Mouse (Mus musculus) intestine, embryonic 16.5 days (tissue): ENCODE data around the gene D5Ertd579e. TPM values are rescaled to one million over a fixed set of nuclear protein-coding genes. Genes with fewer than 3 reads are reported as not detected.

Source experiments
- ATAC-seq: fragments of 200-750 bp; cut with Nextera tagmentation; 2 replicates; pipeline ENCODE4 v1.8.0; 2017; ENCODE audit warnings: moderate TSS enrichment, moderate library complexity
- H3K27ac ChIP-seq: fragments of 300-500 bp; sonication (generic); 2 replicates; pipeline ENCODE4 v1.5.1; 2014; ENCODE audit warnings: mild to moderate bottlenecking, low read length
- H3K27me3 ChIP-seq: fragments of 300-500 bp; sonication (generic); replicated peaks from 2 replicates; pipeline ENCODE4 v1.6.1; 2014; ENCODE audit warnings: low read length, control low read depth, mixed read lengths; ENCODE audit not compliant: control insufficient read depth, insufficient read depth
- H3K36me3 ChIP-seq: fragments of 300-500 bp; sonication (generic); 2 replicates; pipeline ENCODE4 v1.6.1; 2014; ENCODE audit warnings: low read length, control low read depth; ENCODE audit not compliant: control insufficient read depth, insufficient read depth
- H3K4me1 ChIP-seq: fragments of 300-500 bp; sonication (generic); 2 replicates; pipeline ENCODE4 v1.6.1; 2014; ENCODE audit warnings: low read length, control low read depth, mixed read lengths; ENCODE audit not compliant: control insufficient read depth, insufficient read depth
- H3K4me2 ChIP-seq: fragments of 300-500 bp; sonication (generic); 2 replicates; pipeline ENCODE4 v1.6.1; 2014; ENCODE audit warnings: low read depth, low read length, control low read depth
- H3K4me3 ChIP-seq: fragments of 300-500 bp; sonication (generic); 2 replicates; pipeline ENCODE4 v1.5.1; 2014; ENCODE audit warnings: mild to moderate bottlenecking, low read length
- H3K9ac ChIP-seq: fragments of 300-500 bp; sonication (generic); 2 replicates; pipeline ENCODE4 v1.6.1; 2014; ENCODE audit warnings: low read depth, low read length
- H3K9me3 ChIP-seq: fragments of 300-500 bp; sonication (generic); 2 replicates; pipeline ENCODE4 v1.6.1; 2016; ENCODE audit warnings: low read length, control low read depth; ENCODE audit not compliant: control insufficient read depth
- WGBS: fragments of 180-500 bp; shearing (Covaris S2); extraction: QIAGEN DNeasy Blood & Tissue Kit; methylation state at CpG from one replicate; pipeline ENCODE4 v1.1.7; 2014; 5-methylcytosine and 5-hydroxymethylcytosine counted together
- polyA plus RNA-seq: library from polyadenylated mRNA; unstranded; fragments of >200 nt; fragmentation: Nextera tagmentation; extraction: Ambion mirVana; gene quantifications from 2 replicates; pipeline ENCODE4 v1.2.1, GENCODE M21; 2015

The D5Ertd579e gene
- polyA plus RNA-seq, 1 experiment from 2014 or later, result 14.0 TPM

DNA sequence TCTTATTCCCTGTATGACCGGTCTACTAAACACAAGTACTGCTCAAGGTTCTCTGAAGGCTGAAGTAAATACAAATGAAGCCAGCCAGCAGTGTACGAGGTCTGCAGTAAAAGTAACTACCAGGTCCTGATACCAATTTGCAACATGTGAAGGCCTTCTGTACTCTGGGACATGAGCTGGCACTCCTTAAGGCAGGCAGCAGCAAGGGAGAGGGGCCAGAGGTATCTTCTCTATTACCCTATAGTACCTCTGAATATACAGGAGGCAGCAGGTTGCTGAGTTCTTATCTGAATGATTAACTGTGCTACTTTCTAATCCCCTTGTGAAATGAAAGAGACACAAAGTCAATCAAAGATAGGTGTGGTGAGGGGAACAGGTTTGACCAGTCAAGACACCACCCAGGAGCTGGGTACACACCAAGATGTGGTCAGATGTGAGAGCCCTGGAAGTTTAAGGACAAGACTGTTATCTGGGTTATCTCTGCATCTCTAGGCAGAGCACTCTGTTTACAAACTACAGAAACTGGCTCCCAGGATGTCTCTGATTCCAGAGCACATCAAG lies 86.8 kb downstream of the D5Ertd579e start:
- Histone ChIP-seq H3K36me3 (no peaks in the 10 kb centered on the region), H3K4me3 (no peak overlapping the region), H3K9me3 (no peaks in the 10 kb centered on the region), H3K27me3 (no peaks in the 10 kb centered on the region), H3K9ac (no peak overlapping the region), H3K4me1 (peaks cover 5% of the 10 kb centered on the region; the same call in 1 of the 2 replicates), H3K4me2 (no peak overlapping the region), H3K27ac (no peak overlapping the region)
- 70% methylated on average over 2 of the region's 2 CpGs for WGBS
- ATAC-seq, result peak; percentile 87

GRCm38 (mm10) chr5:36603031-36603430 lies 92.8 kb downstream of the D5Ertd579e start:
- no peak for ATAC-seq
- Histone ChIP-seq H3K4me2 (no peak overlapping the region), H3K36me3 (no peaks in the 10 kb centered on the region), H3K27me3 (no peaks in the 10 kb centered on the region), H3K27ac (no peak overlapping the region), H3K4me3 (no peak overlapping the region), H3K4me1 (no peaks in the 10 kb centered on the region), H3K9ac (no peak overlapping the region), H3K9me3 (no peaks in the 10 kb centered on the region)
- 82% methylated on average over 5 of the region's 5 CpGs for WGBS

DNA sequence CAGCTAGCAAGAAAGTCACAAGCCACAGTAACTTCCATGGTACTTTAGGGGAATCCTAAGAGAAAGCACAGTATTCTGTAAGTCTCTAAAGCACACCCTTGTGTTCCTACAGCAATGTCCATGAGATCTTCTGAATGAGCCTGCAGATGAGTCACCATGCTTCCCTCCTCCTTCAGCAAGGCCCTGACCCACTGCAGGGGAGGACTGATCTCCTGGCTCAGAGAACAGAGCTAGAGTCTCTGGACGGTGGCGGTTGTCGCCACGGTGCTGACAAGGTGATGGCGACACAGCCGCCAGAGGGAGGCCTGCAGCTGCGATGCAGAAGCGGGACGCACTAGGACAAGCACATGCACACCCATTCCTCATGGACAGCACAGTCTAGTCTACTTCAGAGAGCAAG lies 93.8 kb downstream of the D5Ertd579e start:
- Histone ChIP-seq H3K4me2 (no peak overlapping the region), H3K36me3 (no peaks in the 10 kb centered on the region), H3K4me3 (no peak overlapping the region), H3K9ac (no peak overlapping the region), H3K27ac (no peak overlapping the region), H3K27me3 (no peaks in the 10 kb centered on the region), H3K9me3 (no peaks in the 10 kb centered on the region), H3K4me1 (no peaks in the 10 kb centered on the region)
- 93% methylated on average over 9 of the region's 9 CpGs for WGBS
- ATAC-seq, result no peak

- Histone ChIP-seq H3K9ac (no peak overlapping the region), H3K27ac (no peak overlapping the region), H3K4me3 (no peak overlapping the region), H3K9me3 (no peaks in the 10 kb centered on the region), H3K36me3 (no peaks in the 10 kb centered on the region), H3K4me2 (no peak overlapping the region), H3K27me3 (no peaks in the 10 kb centered on the region), H3K4me1 (no peaks in the 10 kb centered on the region)
- no peak for ATAC-seq
- WGBS, result 89% methylated on average over 7 of the region's 7 CpGs
These were observed 94.3 kb downstream of the D5Ertd579e start for GRCm38 (mm10) chr5:36601492-36601891.

- 75% methylated on average over 1 of the region's 1 CpGs for WGBS
- no peak for ATAC-seq
These were observed 96.9 kb downstream of the D5Ertd579e start for GRCm38 (mm10) chr5:36598883-36599282.

GRCm38 (mm10) chr5:36597653-36598052 lies 98.2 kb downstream of the D5Ertd579e start:
- Histone ChIP-seq H3K4me2 (no peak overlapping the region), H3K4me3 (no peak overlapping the region), H3K9me3 (no peaks in the 10 kb centered on the region), H3K4me1 (no peaks in the 10 kb centered on the region), H3K9ac (no peak overlapping the region), H3K27me3 (no peaks in the 10 kb centered on the region), H3K36me3 (no peaks in the 10 kb centered on the region), H3K27ac (no peak overlapping the region)
- WGBS, result 35% methylated on average over 4 of the region's 4 CpGs
- ATAC-seq, result peak; percentile 32; the same call in 1 of the 2 replicates

More at GRCm38 (mm10) chr5:36598883-36599282, 96.9 kb downstream of the D5Ertd579e start:
- no peaks in the 10 kb centered on the region for H3K4me1 ChIP-seq
- no peak overlapping the region for H3K4me3 ChIP-seq
- no peak overlapping the region for H3K4me2 ChIP-seq
- no peaks in the 10 kb centered on the region for H3K36me3 ChIP-seq
- H3K27me3 ChIP-seq, result no peaks in the 10 kb centered on the region
- H3K9me3 ChIP-seq, result no peaks in the 10 kb centered on the region
- no peak overlapping the region for H3K9ac ChIP-seq
- no peak overlapping the region for H3K27ac ChIP-seq

DNA sequence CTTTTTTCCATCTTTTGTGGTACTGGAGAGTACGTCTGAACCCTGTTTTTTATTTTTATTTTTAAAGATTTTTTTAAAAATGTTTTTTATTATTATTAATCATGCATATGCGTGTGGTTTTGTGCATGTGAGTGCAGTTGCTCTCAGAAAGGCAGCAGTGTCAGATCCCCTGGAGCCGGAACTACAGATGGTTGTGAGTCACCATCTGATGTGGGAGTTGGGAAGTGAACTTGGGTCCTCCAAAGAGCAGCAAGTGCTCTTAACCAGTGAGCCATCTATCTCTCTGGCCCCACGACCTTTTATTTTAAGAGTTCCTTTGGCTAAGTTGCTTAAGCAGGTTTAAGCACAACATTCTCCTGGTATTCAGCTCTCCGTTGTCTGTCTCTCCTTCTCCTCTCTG lies 99.6 kb downstream of the D5Ertd579e start:
- no peak overlapping the region for H3K4me3 ChIP-seq
- H3K9me3 ChIP-seq, result no peaks in the 10 kb centered on the region
- ATAC-seq, result no peak
- WGBS, result 74% methylated on average over 5 of the region's 5 CpGs
- H3K9ac ChIP-seq, result no peak overlapping the region
- no peaks in the 10 kb centered on the region for H3K4me1 ChIP-seq
- no peaks in the 10 kb centered on the region for H3K27me3 ChIP-seq
- no peaks in the 10 kb centered on the region for H3K36me3 ChIP-seq
- H3K27ac ChIP-seq, result no peak overlapping the region
- no peak overlapping the region for H3K4me2 ChIP-seq

DNA sequence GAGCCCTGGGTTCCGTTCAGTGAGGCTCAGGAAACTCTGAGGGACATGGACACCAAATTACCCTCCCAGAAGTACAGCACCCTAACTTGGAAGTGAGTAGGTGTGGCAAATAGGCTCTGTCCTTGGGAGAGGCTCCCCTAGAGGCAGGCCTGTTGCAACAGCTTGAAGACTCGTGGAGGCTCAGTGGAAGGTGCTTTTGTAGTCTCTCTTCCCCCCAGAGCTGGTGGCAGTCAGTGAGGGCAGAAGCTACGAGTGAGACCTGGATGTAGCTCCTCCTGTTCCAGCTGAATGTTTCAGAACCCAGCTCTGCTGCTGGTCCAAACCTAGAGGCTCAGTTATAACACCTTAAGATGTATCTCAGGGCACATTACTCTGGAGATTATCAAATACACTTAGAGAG lies 100.7 kb downstream of the D5Ertd579e start:
- no peaks in the 10 kb centered on the region for H3K27me3 ChIP-seq
- 21% methylated on average over 3 of the region's 3 CpGs for WGBS
- ATAC-seq, result no peak
- H3K9me3 ChIP-seq, result no peaks in the 10 kb centered on the region
- H3K9ac ChIP-seq, result no peak overlapping the region
- no peak overlapping the region for H3K4me3 ChIP-seq
- no peaks in the 10 kb centered on the region for H3K4me1 ChIP-seq
- no peak overlapping the region for H3K4me2 ChIP-seq
- H3K27ac ChIP-seq, result no peak overlapping the region
- H3K36me3 ChIP-seq, result no peaks in the 10 kb centered on the region

DNA sequence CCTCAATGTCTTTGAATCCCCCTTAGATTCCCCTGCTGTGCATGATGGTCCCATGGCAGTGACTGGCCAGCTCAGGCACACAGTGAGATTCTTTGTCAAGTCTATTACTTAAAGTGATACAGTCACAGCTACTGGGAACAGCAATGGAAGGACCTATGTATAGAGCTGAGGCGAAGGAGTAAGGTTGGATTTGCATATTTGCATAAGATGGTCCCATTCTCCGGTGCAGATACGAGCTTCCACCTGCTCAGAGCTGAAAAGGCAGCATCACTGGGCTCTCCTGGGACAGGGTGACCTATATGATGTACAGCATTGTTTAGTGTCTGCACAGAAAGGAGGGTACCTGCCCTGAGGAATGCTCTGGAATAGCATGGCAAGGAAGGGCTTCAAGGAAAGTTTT lies 101.5 kb downstream of the D5Ertd579e start:
- 79% methylated on average over 3 of the region's 3 CpGs for WGBS
- H3K9ac ChIP-seq, result no peak overlapping the region
- H3K27ac ChIP-seq, result no peak overlapping the region
- no peaks in the 10 kb centered on the region for H3K27me3 ChIP-seq
- no peak for ATAC-seq
- H3K4me2 ChIP-seq, result no peak overlapping the region
- no peaks in the 10 kb centered on the region for H3K36me3 ChIP-seq
- no peaks in the 10 kb centered on the region for H3K4me1 ChIP-seq
- H3K4me3 ChIP-seq, result no peak overlapping the region
- H3K9me3 ChIP-seq, result no peaks in the 10 kb centered on the region

GRCm38 (mm10) chr5:36593176-36593575 lies 102.6 kb downstream of the D5Ertd579e start, which contains the start of gene Tbc1d14:
Tbc1d14 (minus strand) TSS chr5:36593276.
- H3K27ac ChIP-seq, result no peak within 1 kb of the TSS
- ATAC-seq, result no peak
- H3K4me1 ChIP-seq, result peaks cover under 1% of the 10 kb centered on the region; the same call in 1 of the 2 replicates
- H3K9me3 ChIP-seq, result no peaks in the 10 kb centered on the region
- no peaks in the 10 kb centered on the region for H3K27me3 ChIP-seq
- H3K36me3 ChIP-seq, result no peaks in the 10 kb centered on the region
- 79% methylated on average over 5 of the region's 5 CpGs for WGBS
- H3K4me3 ChIP-seq, result no peak within 1 kb of the TSS
- H3K4me2 ChIP-seq, result no peak within 1 kb of the TSS
- no peak within 1 kb of the TSS for H3K9ac ChIP-seq
